In the genomic region with DNA sequence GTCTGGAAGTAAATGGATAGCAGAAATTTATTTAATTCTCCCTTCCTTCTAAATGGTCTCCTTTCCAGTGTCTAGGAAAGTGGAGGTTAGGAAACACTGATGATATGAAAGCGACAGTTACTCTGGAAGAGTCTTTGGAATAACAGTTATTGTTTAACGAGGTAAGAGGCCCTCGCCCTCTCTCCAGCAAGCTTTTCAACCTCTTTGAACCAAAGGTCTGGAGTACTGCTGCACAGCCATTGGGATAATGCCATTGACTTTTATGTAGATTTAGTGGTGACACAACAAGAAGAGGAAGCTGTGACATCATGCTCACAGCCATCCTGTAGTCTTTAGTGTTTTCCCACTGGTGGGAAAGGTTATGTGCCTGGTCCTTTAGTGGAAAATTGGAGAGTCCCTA, we compare ENCODE assay signal across 21 mouse cellular contexts.
DNase-seq lines count a peak whose midpoint lies in the region; ATAC-seq lines count a peak whose summit lies in the region.
"Had no signal": no experiment of that assay in that cellular context is flagged by ENCODE, and none has a peak within 500 bp of the region (broad histone marks: within the 10 kb centered on the region; RNA-seq: fewer than 3 reads in every experiment).

No protein-coding gene starts in this region.

- H3K4me1 ChIP-seq in embryonic facial prominence, embryonic 15.5 days, result no peaks in the 10 kb centered on the region
- H3K4me1 ChIP-seq in embryonic facial prominence, embryonic 10.5 days, result peaks cover 6% of the 10 kb centered on the region
- H3K4me1 ChIP-seq in kidney, embryonic 14.5 days (ENCODE audit: control insufficient read depth, insufficient read depth, low read length), result no peaks in the 10 kb centered on the region
- H3K4me1 ChIP-seq: forebrain, embryonic 12.5 days; hindbrain, embryonic 10.5 days had no signal

- H3K4me3 ChIP-seq in embryonic facial prominence, embryonic 15.5 days (replicated peaks), result no peak overlapping the region
- H3K4me3 ChIP-seq in embryonic facial prominence, embryonic 10.5 days, result no peak overlapping the region
- no peak overlapping the region for H3K4me3 ChIP-seq in kidney, embryonic 14.5 days (ENCODE audit: low read length)
- H3K4me3 ChIP-seq: forebrain, embryonic 12.5 days; heart, adult 2 months; hindbrain, embryonic 10.5 days had no signal

- H3K4me2 ChIP-seq in embryonic facial prominence, embryonic 15.5 days (replicated peaks), result no peak overlapping the region
- H3K4me2 ChIP-seq in kidney, embryonic 14.5 days (replicated peaks; ENCODE audit: low read depth, low read length), result no peak overlapping the region
- H3K4me2 ChIP-seq: forebrain, embryonic 12.5 days; heart, embryonic 11.5 days; hindbrain, embryonic 14.5 days had no signal

- no peaks in the 10 kb centered on the region for H3K27me3 ChIP-seq in embryonic facial prominence, embryonic 15.5 days
- no peaks in the 10 kb centered on the region for H3K27me3 ChIP-seq in embryonic facial prominence, embryonic 10.5 days (replicated peaks; ENCODE audit: low read depth, poor library complexity, severe bottlenecking)
- H3K27me3 ChIP-seq in kidney, embryonic 14.5 days (ENCODE audit: control insufficient read depth, insufficient read depth, low read length), result no peaks in the 10 kb centered on the region
- H3K27me3 ChIP-seq: forebrain, embryonic 12.5 days had no signal

- 79% methylated on average over 3 of the region's 3 CpGs for WGBS in embryonic facial prominence, embryonic 15.5 days
- WGBS in embryonic facial prominence, embryonic 10.5 days, result 88% methylated on average over 3 of the region's 3 CpGs
- WGBS in kidney, embryonic 14.5 days, result 85% methylated on average over 3 of the region's 3 CpGs

- H3K9ac ChIP-seq in embryonic facial prominence, embryonic 15.5 days, result no peak overlapping the region
- H3K9ac ChIP-seq in kidney, embryonic 14.5 days (ENCODE audit: low read depth, low read length), result no peak overlapping the region
- H3K9ac ChIP-seq: forebrain, embryonic 12.5 days; hindbrain, embryonic 14.5 days had no signal

- no peaks in the 10 kb centered on the region for H3K9me3 ChIP-seq in embryonic facial prominence, embryonic 15.5 days (replicated peaks)
- no peaks in the 10 kb centered on the region for H3K9me3 ChIP-seq in embryonic facial prominence, embryonic 10.5 days
- no peaks in the 10 kb centered on the region for H3K9me3 ChIP-seq in kidney, embryonic 14.5 days (ENCODE audit: control insufficient read depth, low read length)
- H3K9me3 ChIP-seq: forebrain, embryonic 12.5 days; G1E; hindbrain, embryonic 10.5 days had no signal

- H3K36me3 ChIP-seq in embryonic facial prominence, embryonic 15.5 days, result no peaks in the 10 kb centered on the region
- H3K36me3 ChIP-seq in embryonic facial prominence, embryonic 10.5 days (replicated peaks), result no peaks in the 10 kb centered on the region
- no peaks in the 10 kb centered on the region for H3K36me3 ChIP-seq in kidney, embryonic 14.5 days (ENCODE audit: control insufficient read depth, insufficient read depth, low read length)
- H3K36me3 ChIP-seq: forebrain, embryonic 12.5 days; G1E; hindbrain, embryonic 10.5 days had no signal

- 0 out of 2 replicates have a peak overlapping the region, but pooled peaks have one; percentile 39 for H3K27ac ChIP-seq in embryonic facial prominence, embryonic 15.5 days (replicated peaks)
- H3K27ac ChIP-seq in embryonic facial prominence, embryonic 10.5 days (replicated peaks), result no peak overlapping the region
- no peak overlapping the region for H3K27ac ChIP-seq in kidney, embryonic 14.5 days (ENCODE audit: low read depth, low read length)
- H3K27ac ChIP-seq: forebrain, embryonic 12.5 days; heart, adult 2 months; hindbrain, embryonic 10.5 days; hindbrain, embryonic 14.5 days had no signal

- no peak for ATAC-seq in embryonic facial prominence, embryonic 15.5 days (ENCODE audit: insufficient number of reproducible peaks, low FRiP score, low TSS enrichment, low read depth)
- no peak for ATAC-seq in kidney, embryonic 14.5 days (ENCODE audit: low FRiP score, low TSS enrichment)
- ATAC-seq in granulocyte monocyte progenitor cell, adult 5-6 weeks (replicated peaks; ENCODE audit: poor library complexity, severe bottlenecking), result 0 out of 2 replicates have a peak, but pooled peaks have one; percentile 43
- ATAC-seq: CD4-positive, CD25-positive, alpha-beta regulatory T cell, adult 4 months; forebrain, embryonic 16.5 days had no signal

- no peak for DNase-seq in embryonic facial prominence, embryonic 10.5 days (ENCODE audit: low spot score)
- DNase-seq in kidney, adult 8-10 months, result peak; percentile 52 to 77
- DNase-seq in kidney, postnatal 36 days, result peak; percentile 28 to 76
- DNase-seq in left cerebral cortex, adult 9 months (ENCODE audit: low spot score in 2 of 2), result no peak
- DNase-seq: adrenal gland, adult 8-10 months; adrenal gland, postnatal 36 days; B cell, adult 2 months; cerebellum, adult 2 months; cerebellum, postnatal 10 days; gastrocnemius, postnatal 10 days; heart, adult 2 months had no signal

Comparison
In these comparisons a context has a peak if more than half of its experiments do, and no peak if none do; other contexts are left out.
1. DNase-seq: peak in kidney, adult 8-10 months (2 of 2) and kidney, postnatal 36 days (2 of 2); none in embryonic facial prominence, embryonic 10.5 days (single experiment) and left cerebral cortex, adult 9 months (0 of 2).